Mouse (Mus musculus): ENCODE data around the gene Pwwp2b. TPM values are rescaled to one million over a fixed set of nuclear protein-coding genes. Genes with fewer than 3 reads are reported as not detected.
A peak's percentile ranks its signal among the peaks of the same experiment; 100 is the strongest.

Pwwp2b gene
- total RNA-seq, 2 experiments from 2014 or later = 2.8 to 3.7 TPM

DNA sequence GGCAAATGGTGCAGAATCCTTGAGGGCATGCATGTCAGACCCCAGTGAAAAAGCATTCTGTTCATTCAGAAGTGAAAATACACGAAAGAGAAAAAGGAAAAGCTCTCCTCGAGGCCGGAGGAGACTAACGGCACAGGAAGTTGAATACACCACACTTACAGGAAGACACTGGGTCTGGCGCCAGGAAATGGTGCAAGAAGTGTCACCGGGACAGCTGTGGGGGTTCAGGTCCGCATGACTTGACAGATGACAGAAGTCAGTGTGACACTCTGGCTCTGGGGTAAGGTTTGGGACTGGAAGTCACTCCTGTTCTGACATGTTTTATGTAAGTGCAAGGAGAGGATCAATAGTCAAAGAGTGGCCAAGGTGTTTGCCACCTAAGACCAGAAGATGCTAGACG lies 23.6 kb upstream of the Pwwp2b start:
- DNase-seq = no peak

- no peak for DNase-seq
Measured at GRCm38 (mm10) chr7:139226416-139226815, 21.9 kb upstream of the Pwwp2b start.

- no peak for DNase-seq
Measured at GRCm38 (mm10) chr7:139228447-139229171, 19.7 kb upstream of the Pwwp2b start.

DNA sequence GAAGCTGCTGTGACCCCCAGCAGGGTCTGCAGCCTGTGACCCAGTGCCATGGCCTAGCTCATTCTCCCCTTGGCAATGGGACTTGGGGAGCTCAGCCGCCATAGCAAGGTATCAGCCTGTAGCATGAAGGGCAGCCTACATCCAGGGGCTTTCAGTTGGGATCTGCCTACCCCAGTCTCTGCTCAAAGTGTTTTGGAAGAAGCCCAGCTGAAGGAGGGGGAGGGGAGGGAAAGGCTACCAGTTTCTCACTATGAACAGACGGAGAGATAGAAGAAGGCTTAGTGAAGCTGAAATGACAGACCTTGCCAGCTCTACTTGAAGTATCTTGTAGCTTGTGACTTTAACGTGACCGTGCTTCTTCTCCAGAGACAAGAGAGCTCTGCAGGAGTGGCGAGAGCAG lies 18.4 kb upstream of the Pwwp2b start:
- no peak for DNase-seq

GRCm38 (mm10) chr7:139230241-139230640 lies 18.0 kb upstream of the Pwwp2b start:
- no peak for DNase-seq

DNA sequence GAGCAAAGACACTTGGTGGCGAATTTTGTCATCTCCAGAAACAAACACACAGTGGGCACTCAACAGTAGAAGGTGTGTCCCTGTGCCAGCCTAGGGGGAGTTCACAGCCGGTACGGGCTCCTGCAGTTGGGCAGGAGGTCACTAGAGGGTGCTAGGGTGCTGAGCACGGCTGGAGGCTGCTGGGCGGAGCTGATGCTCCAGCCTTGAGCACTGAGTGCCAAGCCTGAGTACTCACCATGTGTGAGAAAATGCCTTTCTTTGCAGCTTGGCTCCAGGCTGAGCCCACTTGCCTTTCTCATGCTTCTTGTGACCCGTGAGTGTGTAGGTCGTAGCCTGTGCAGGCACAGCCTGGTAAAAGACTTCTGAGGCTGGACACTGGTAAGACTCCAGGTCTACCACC lies 14.6 kb upstream of the Pwwp2b start:
- DNase-seq = peak; percentile 76

- DNase-seq = peak; percentile 50
Measured at GRCm38 (mm10) chr7:139234426-139235188, 13.7 kb upstream of the Pwwp2b start.

- DNase-seq = peak; percentile 54
Measured at GRCm38 (mm10) chr7:139235651-139236358, 12.5 kb upstream of the Pwwp2b start.

GRCm38 (mm10) chr7:139239432-139239831 lies 8.8 kb upstream of the Pwwp2b start:
- no peak for DNase-seq

DNA sequence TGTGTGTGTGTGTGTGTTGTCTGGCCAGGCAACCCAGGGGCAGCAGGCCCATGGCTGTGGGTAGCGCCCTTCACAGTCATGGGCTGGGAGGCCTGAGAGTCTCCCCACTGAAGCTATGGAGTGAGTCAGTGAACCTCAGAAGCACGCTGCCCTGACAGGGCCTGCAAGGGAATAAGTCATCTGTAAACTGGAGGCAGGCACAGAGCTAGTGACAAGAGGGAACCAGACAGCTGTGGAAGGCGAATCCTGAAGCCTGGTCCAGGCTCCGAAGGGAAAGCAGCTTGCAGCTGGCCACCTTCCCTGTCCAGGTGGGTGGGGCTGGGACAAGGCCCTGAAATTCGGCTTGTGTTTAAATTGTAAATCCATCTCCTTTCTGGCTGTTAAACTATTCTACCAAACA lies 2.2 kb upstream of the Pwwp2b start:
- DNase-seq = no peak

GRCm38 (mm10) chr7:139246931-139247880 lies 1.1 kb upstream of the Pwwp2b start:
- DNase-seq = peak; percentile 46

- peak; percentile 26 for DNase-seq
Measured at GRCm38 (mm10) chr7:139248615-139249405, 528 bp downstream of the Pwwp2b start.

DNA sequence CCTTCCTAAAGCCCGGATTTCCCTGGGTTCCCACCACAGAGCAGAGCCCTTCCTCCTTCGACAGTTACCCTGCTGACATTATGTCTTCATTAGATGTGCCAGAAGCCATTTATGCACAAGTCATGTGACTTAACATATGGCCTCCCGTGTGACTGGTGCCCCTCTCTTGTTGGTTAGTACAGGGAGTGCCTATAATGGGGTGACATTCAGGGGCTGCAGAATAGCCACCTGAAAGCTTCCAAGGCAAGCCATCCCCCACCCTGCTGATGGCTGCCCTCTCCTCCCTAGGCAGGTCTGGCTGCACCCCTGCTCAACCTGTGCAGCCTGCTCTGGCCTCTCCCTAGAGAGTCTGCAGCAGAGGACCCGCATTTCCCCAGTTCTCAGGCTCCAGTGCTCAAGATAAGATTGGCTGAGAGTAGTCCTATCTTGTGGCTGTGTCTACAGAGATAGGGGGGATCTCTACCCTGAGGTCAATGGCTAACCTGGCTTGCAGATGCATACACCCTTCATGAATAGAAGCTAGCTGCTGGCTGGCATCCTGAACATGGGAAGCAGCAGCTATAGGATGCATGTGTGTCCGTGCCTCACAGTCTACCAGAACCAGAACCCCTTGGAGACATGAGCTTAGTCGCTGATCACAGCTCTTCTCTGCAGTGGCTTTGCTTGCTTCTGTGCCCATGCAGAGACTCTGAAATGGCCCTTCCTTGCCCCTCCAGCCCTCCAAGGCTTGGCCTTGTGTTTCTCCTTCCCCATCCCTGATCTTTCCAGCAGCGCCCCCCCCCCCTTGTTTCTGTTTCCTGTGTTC lies 1.3 kb downstream of the Pwwp2b start:
- no peak for DNase-seq

- peak; percentile 50 for DNase-seq
Measured at GRCm38 (mm10) chr7:139251881-139252301, 3.6 kb downstream of the Pwwp2b start.

GRCm38 (mm10) chr7:139252566-139252965 lies 4.3 kb downstream of the Pwwp2b start:
- DNase-seq = no peak

- DNase-seq = no peak
Measured at GRCm38 (mm10) chr7:139252986-139253385, 4.7 kb downstream of the Pwwp2b start.

GRCm38 (mm10) chr7:139253462-139253861 lies 5.2 kb downstream of the Pwwp2b start:
- no peak for DNase-seq

DNA sequence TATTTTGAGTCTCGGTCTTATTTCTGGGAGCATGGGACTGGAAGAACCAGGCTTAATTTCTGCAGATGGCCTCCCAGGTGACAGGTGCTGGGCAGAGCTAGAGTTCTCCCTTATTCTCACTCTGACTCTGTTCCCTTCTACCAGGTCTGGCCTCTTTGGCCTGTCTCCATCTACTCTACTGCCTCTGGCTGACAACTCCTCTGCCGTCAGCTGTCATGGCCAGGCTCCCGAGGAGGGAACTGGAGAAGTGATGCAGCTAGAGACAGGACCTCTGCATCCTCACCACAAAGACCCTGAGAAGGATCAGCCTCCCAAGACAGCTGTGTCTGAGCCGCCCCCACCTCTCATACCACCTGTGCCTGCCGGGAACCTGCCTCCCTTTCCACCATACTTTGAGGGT lies 6.3 kb downstream of the Pwwp2b start:
- peak; percentile 64 for DNase-seq

DNA sequence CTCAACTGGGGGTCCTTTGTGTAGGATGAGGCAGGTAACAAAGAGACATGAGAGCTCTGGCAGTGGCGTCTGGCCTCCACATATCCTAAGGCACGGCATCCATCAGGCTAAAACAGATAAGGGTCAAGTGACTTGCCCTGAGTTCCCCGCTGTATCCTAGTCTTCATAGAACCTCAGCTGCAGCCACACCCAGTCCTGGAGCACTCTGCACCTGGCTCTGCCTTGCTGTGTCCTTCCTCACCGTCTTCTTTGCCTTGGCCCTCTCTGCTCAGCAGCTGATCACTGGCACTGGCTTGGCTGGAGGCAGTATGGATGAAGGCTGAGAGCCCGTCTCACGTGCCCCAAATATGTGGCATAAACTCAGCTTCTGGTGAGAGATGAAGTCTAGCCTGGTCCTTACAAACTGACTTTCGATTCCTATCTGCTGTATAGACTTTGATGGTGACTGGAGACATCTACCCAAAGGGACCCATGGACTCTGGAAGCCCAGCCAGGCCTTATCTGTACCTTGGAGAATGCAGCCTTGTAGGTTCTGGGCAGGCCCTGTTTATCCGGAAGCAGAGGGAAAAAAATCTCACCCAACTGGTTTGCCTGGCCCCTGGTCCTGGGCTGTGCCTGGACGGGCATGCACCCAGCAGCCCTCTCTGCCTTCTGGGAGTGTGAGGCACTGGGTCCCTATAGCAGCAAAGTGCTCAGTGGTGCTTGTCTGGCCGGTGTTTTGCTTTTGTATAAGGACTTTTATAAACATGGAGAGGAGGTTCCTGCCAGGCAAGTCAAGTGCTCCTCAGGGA lies 9.7 kb downstream of the Pwwp2b start:
- no peak for DNase-seq

All from gastrocnemius, postnatal 25 days (tissue).